Mouse (Mus musculus) lung, adult 2 months (tissue): ENCODE data around the gene BC017158.

Experiments used
- CTCF ChIP-seq: fragments of 200-500 bp; IDR thresholded peaks from 2 replicates; pipeline ENCODE4 v1.5.1; 2011; ENCODE audit warnings: mild to moderate bottlenecking, low read length, control low read depth; ENCODE audit not compliant: insufficient read depth
- POLR2A ChIP-seq: fragments of 200-500 bp; IDR thresholded peaks from 2 replicates; pipeline ENCODE4 v1.6.1; 2011; ENCODE audit warnings: low read depth, mild to moderate bottlenecking, control low read depth, low read length, borderline replicate concordance; ENCODE audit errors: extremely low read depth

DNA sequence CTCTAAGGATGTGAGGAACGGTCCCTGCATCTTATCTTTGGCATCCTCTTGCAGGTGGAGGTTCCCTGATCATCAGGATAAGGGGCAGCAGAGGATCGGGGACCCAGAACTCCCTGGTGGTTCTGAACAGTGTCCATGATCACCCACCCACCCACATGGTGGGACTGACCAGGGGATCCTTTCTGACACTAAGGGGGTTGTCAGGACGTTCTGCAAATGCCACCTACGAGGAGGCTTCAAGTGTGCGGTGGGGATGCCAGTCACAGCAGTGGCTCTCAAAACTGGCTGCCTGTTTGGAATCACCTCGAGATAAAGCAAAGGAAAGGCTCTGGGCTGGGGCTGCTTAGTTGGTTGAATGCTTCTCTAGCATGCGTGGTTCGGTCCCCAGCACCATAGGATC, 49.0 kb upstream of the BC017158 start:
- TF ChIP-seq CTCF (no peak), POLR2A (no peak)
